Comparison of ENCODE assay signal across 8 mouse cellular contexts in the genomic region with DNA sequence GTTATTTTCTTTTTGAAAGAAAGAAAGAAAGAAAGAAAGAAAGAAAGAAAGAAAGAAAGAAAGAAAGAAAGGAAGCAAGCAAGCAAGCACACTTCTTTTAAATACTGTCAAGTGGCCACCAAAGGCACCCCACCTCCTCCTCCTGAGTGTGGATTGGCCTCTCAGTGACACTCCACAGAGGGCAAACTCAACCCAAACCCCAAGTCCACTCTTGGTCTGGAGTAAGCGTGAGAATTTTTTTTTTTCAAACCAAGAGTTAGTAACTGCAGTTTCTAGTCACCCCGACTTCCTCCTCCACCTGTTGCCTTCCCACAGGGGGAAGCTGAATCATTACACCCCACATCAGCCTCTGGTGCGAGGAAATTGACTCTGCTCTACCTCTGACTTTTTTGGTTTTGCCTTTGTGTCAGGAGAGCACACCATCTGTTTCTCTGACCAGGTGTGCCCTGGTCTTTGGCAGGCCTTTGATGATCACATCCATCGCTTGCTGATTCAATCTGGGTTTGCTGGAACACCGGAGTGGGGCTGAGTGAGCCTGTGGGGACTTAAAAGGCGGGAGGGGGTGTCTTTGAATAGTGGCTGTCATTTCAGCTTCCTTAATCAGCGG.
DNase-seq lines count a peak whose midpoint lies in the region; ATAC-seq and TF ChIP-seq lines count a peak whose summit lies in the region.

No protein-coding gene starts in this region.

- no peak overlapping the region for H3K9ac ChIP-seq in liver, adult 2 months (ENCODE audit: low read depth, low read length)
- H3K9ac ChIP-seq in liver, postnatal 0 days (replicated peaks), result no peak overlapping the region
- H3K9ac ChIP-seq in stomach, embryonic 15.5 days, result no peak overlapping the region

- no peak overlapping the region for H3K4me3 ChIP-seq in liver, adult 2 months (ENCODE audit: insufficient read depth, low read depth, low read length)
- no peak overlapping the region for H3K4me3 ChIP-seq in liver, postnatal 0 days (ENCODE audit: low read depth, low read length)
- H3K4me3 ChIP-seq in stomach, embryonic 15.5 days (replicated peaks), result no peak overlapping the region

- peaks cover 5% of the 10 kb centered on the region for H3K36me3 ChIP-seq in liver, adult 2 months (ENCODE audit: control insufficient read depth, insufficient read depth, low read length)
- H3K36me3 ChIP-seq in liver, postnatal 0 days (replicated peaks; ENCODE audit: insufficient read depth, low read length), result 0 out of 2 replicates have a peak, but pooled peaks cover 2% of the 10 kb centered on the region
- H3K36me3 ChIP-seq in stomach, embryonic 15.5 days, result no peaks in the 10 kb centered on the region

- peaks cover 28% of the 10 kb centered on the region for H3K4me1 ChIP-seq in liver, adult 2 months (ENCODE audit: control insufficient read depth, insufficient read depth, low read length)
- peaks cover 10% of the 10 kb centered on the region; the same call in 1 of the 2 replicates for H3K4me1 ChIP-seq in liver, postnatal 0 days (ENCODE audit: insufficient read depth)
- H3K4me1 ChIP-seq in stomach, embryonic 15.5 days, result peaks cover 9% of the 10 kb centered on the region; the same call in 1 of the 2 replicates

- no peak overlapping the region for H3K4me2 ChIP-seq in liver, postnatal 0 days (ENCODE audit: low read depth, low read length)
- no peak overlapping the region for H3K4me2 ChIP-seq in stomach, embryonic 15.5 days

- TF ChIP-seq CTCF in liver, adult 2 months (IDR thresholded peaks at IDR 0.05; ENCODE audit: low read depth, low read length), result no peak
- TF ChIP-seq CTCF in liver, postnatal 0 days (IDR thresholded peaks at IDR 0.05; ENCODE audit: low read depth), result no peak

- peaks cover 12% of the 10 kb centered on the region; the same call in 1 of the 2 replicates for H3K79me2 ChIP-seq in liver, adult 2 months (ENCODE audit: control insufficient read depth, insufficient read depth, low read length)

- no peaks in the 10 kb centered on the region for H3K9me3 ChIP-seq in liver, postnatal 0 days (ENCODE audit: low read length)
- H3K9me3 ChIP-seq in stomach, embryonic 15.5 days, result no peaks in the 10 kb centered on the region

- no peaks in the 10 kb centered on the region for H3K27me3 ChIP-seq in liver, adult 2 months (ENCODE audit: control insufficient read depth, insufficient read depth, low read length)
- no peaks in the 10 kb centered on the region for H3K27me3 ChIP-seq in liver, postnatal 0 days (ENCODE audit: insufficient read depth, low read length)
- no peaks in the 10 kb centered on the region for H3K27me3 ChIP-seq in stomach, embryonic 15.5 days (replicated peaks)

- no peak for TF ChIP-seq POLR2A in liver, adult 2 months (IDR thresholded peaks at IDR 0.05; ENCODE audit: extremely low read depth, insufficient read depth, low read length)

- peak; percentile 42 for DNase-seq in cerebellum, adult 9-11 months
- no peak for DNase-seq in cerebellum, postnatal 36 days
- peak; percentile 58 for DNase-seq in liver, adult 2 months (ENCODE audit: extremely low read depth, low read depth, low spot score)
- no peak for DNase-seq in liver, postnatal 0 days
- DNase-seq in induced T-regulatory cell, adult 2 months (ENCODE audit: low read depth), result peak; percentile 75
- no peak for DNase-seq in urinary bladder, postnatal 4 days (ENCODE audit: low spot score in 2 of 2)
- DNase-seq in embryo, embryonic 9.5 days (ENCODE audit: extremely low spot score), result no peak

- TF ChIP-seq EP300 in liver, postnatal 0 days (IDR thresholded peaks at IDR 0.05; ENCODE audit: low read depth), result no peak

- WGBS in liver, adult 2 months, result 52% methylated on average over 7 of the region's 7 CpGs
- 63% methylated on average over 7 of the region's 7 CpGs for WGBS in liver, postnatal 0 days (ENCODE audit: insufficient replicate concordance)
- WGBS in stomach, embryonic 15.5 days, result 61% methylated on average over 7 of the region's 7 CpGs

- H3K27ac ChIP-seq in liver, adult 2 months (replicated peaks; ENCODE audit: insufficient read depth, low read depth, low read length), result peak overlapping the region; percentile 52
- no peak overlapping the region for H3K27ac ChIP-seq in liver, postnatal 0 days (ENCODE audit: low read depth)
- H3K27ac ChIP-seq in stomach, embryonic 15.5 days, result peak overlapping the region; percentile 48; the same call in 1 of the 2 replicates

- ATAC-seq in liver, postnatal 0 days, result no peak
- ATAC-seq in stomach, embryonic 15.5 days (ENCODE audit: insufficient read depth, low FRiP score, low read depth), result no peak

Comparison
In these comparisons a context has a peak if more than half of its experiments do, and no peak if none do; other contexts are left out.
1. DNase-seq: peak in cerebellum, adult 9-11 months (single experiment), liver, adult 2 months (single experiment) and induced T-regulatory cell, adult 2 months (single experiment); none in cerebellum, postnatal 36 days (0 of 2), liver, postnatal 0 days (single experiment), urinary bladder, postnatal 4 days (0 of 2) and embryo, embryonic 9.5 days (single experiment).